Mouse (Mus musculus) midbrain, embryonic 14.5 days (tissue): ENCODE data around the gene Pcnx2. TPM values are rescaled to one million over a fixed set of nuclear protein-coding genes. Genes with fewer than 3 reads are reported as not detected.

ENCODE experiments used
- ATAC-seq: fragments of 200-750 bp; cut with Nextera tagmentation; 2 replicates; pipeline ENCODE4 v1.8.0; 2017; ENCODE audit warnings: moderate number of reproducible peaks, moderate library complexity; ENCODE audit not compliant: low FRiP score, low TSS enrichment
- DNase-seq: peaks from one replicate; pipeline ENCODE4 v3.0.0-alpha.2; 2015
- H3K27ac ChIP-seq: fragments of 300-500 bp; sonication (generic); replicated peaks from 2 replicates; pipeline ENCODE4 v1.5.1; 2014; ENCODE audit warnings: mild to moderate bottlenecking, low read depth, low read length, moderate library complexity
- H3K27me3 ChIP-seq: fragments of 300-500 bp; sonication (generic); 2 replicates; pipeline ENCODE4 v1.6.1; 2014; ENCODE audit warnings: low read length, control low read depth, mixed read lengths; ENCODE audit not compliant: control insufficient read depth, insufficient read depth
- H3K36me3 ChIP-seq: fragments of 300-500 bp; sonication (generic); 2 replicates; pipeline ENCODE4 v1.6.1; 2014; ENCODE audit warnings: low read length, control low read depth; ENCODE audit not compliant: control insufficient read depth, insufficient read depth
- H3K4me1 ChIP-seq: fragments of 300-500 bp; sonication (generic); 2 replicates; pipeline ENCODE4 v1.6.1; 2014; ENCODE audit warnings: mild to moderate bottlenecking, antibody characterized with exemption, low read length, control low read depth; ENCODE audit not compliant: control insufficient read depth, insufficient read depth
- H3K4me2 ChIP-seq: fragments of 300-500 bp; sonication (generic); 2 replicates; pipeline ENCODE4 v1.6.1; 2014; ENCODE audit warnings: mild to moderate bottlenecking, low read length, moderate library complexity
- H3K4me3 ChIP-seq: fragments of 300-500 bp; sonication (generic); replicated peaks from 2 replicates; pipeline ENCODE4 v1.5.1; 2014; ENCODE audit warnings: low read depth, low read length
- H3K9ac ChIP-seq: fragments of 300-500 bp; sonication (generic); replicated peaks from 2 replicates; pipeline ENCODE4 v1.6.1; 2014; ENCODE audit warnings: mild to moderate bottlenecking, low read length, moderate library complexity
- H3K9me3 ChIP-seq: fragments of 300-500 bp; sonication (generic); 2 replicates; pipeline ENCODE4 v1.6.1; 2016; ENCODE audit warnings: low read length, control low read depth, mixed read lengths; ENCODE audit not compliant: control insufficient read depth
- WGBS: fragments of 180-500 bp; shearing (Covaris S2); extraction: QIAGEN DNeasy Blood & Tissue Kit; methylation state at CpG from one replicate; pipeline ENCODE4 v1.1.7; 2014; 5-methylcytosine and 5-hydroxymethylcytosine counted together
- polyA plus RNA-seq: library from polyadenylated mRNA; unstranded; fragments of >200 nt; fragmentation: Nextera tagmentation; extraction: Ambion mirVana; gene quantifications from 2 replicates; pipeline ENCODE4 v1.2.1, GENCODE M21; 2014

Gene Pcnx2
- polyA plus RNA-seq, 1 experiment from 2014 or later: 3.9 TPM

DNA sequence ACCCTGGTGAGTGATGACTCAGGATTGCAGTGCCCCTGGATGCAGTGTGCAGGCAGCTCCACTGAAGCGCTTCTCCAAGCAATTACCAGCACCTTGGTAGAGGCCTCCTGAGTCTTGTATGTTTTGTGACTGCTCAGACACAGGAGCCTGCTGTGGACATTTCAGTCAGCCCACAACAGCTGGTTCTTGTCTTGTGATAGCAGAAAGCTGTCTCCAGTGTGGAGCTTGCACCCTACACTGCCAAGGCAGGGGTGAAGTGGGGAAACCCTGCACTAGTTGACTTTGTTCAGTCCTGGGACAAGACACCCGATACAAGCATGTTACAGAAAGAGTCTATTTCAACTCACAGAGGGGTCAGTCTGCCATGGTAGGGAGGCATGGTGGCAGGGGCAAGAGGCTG lies 102.8 kb downstream of the Pcnx2 start:
- H3K9ac ChIP-seq: no peak overlapping the region
- DNase-seq (no peak), ATAC-seq (no peak)
- no peak overlapping the region for H3K27ac ChIP-seq
- no peaks in the 10 kb centered on the region for H3K27me3 ChIP-seq
- H3K36me3 ChIP-seq: no peaks in the 10 kb centered on the region
- no peak overlapping the region for H3K4me3 ChIP-seq
- peaks cover 4% of the 10 kb centered on the region; the same call in 1 of the 2 replicates for H3K4me1 ChIP-seq
- no peak overlapping the region for H3K4me2 ChIP-seq
- no peaks in the 10 kb centered on the region for H3K9me3 ChIP-seq
- 93% methylated on average over 2 of the region's 2 CpGs for WGBS

- no peak overlapping the region for H3K27ac ChIP-seq
- H3K9ac ChIP-seq: no peak overlapping the region
- H3K9me3 ChIP-seq: no peaks in the 10 kb centered on the region
- H3K4me2 ChIP-seq: no peak overlapping the region
- no peaks in the 10 kb centered on the region for H3K36me3 ChIP-seq
- no peak for ATAC-seq
- H3K4me3 ChIP-seq: no peak overlapping the region
- 78% methylated on average over 9 of the region's 9 CpGs for WGBS
- H3K4me1 ChIP-seq: peaks cover 4% of the 10 kb centered on the region; the same call in 1 of the 2 replicates
- DNase-seq: no peak
- H3K27me3 ChIP-seq: no peaks in the 10 kb centered on the region
These were observed 105.2 kb downstream of the Pcnx2 start for GRCm38 (mm10) chr8:125792816-125793455.

DNA sequence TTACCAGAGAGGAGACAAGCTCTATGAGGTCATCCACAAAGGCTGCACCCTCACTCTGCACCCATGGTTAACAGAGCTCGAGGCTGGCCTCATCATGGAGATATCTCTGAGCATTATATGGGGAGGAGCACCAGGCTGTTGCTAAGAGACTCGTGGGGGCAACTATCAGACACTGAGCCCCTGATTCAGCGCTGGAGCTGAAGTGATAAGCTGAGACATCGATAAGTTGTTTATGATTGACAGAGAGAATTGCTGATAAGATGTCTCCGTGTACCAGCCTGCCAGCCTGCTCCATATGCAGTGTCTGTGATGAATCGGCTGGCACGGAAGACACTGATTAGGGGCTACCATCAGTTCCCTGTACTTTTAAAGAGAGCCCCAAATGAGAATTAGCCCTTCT lies 111.2 kb downstream of the Pcnx2 start:
- no peak overlapping the region; the same call in 1 of the 2 replicates for H3K27ac ChIP-seq
- peaks cover 11% of the 10 kb centered on the region; the same call in 1 of the 2 replicates for H3K4me1 ChIP-seq
- no peaks in the 10 kb centered on the region for H3K36me3 ChIP-seq
- H3K9ac ChIP-seq: no peak overlapping the region; the same call in 1 of the 2 replicates
- 63% methylated on average over 7 of the region's 7 CpGs for WGBS
- H3K9me3 ChIP-seq: no peaks in the 10 kb centered on the region
- no peaks in the 10 kb centered on the region for H3K27me3 ChIP-seq
- DNase-seq (no peak), ATAC-seq (no peak)
- no peak overlapping the region for H3K4me3 ChIP-seq
- H3K4me2 ChIP-seq: no peak overlapping the region

DNA sequence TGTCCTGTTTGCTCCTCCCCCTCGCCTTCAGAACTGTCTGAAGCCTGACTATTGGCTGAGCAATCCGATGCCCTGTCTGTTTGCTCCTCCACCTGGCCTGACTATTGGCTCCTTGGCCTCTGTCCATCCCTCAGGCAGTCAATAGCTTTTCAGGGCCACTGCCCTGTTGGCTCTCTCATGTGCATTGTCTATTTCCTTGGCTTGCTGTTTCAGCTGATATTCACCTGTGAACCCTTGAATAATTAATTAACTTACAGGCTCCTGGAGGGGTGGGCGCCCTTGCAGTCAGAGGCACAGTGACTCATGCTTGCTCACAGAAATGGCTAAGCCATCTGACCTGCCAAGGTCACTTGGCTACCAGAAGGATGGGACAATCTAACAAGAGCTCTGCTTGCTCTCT lies 116.0 kb downstream of the Pcnx2 start:
- H3K4me2 ChIP-seq: no peak overlapping the region
- no peak for ATAC-seq
- H3K27ac ChIP-seq: no peak overlapping the region
- no peaks in the 10 kb centered on the region for H3K9me3 ChIP-seq
- H3K27me3 ChIP-seq: no peaks in the 10 kb centered on the region
- no peak overlapping the region for H3K4me3 ChIP-seq
- H3K36me3 ChIP-seq: no peaks in the 10 kb centered on the region
- 0 out of 2 replicates have a peak, but pooled peaks cover 1% of the 10 kb centered on the region for H3K4me1 ChIP-seq
- 69% methylated on average over 3 of the region's 3 CpGs for WGBS
- no peak overlapping the region for H3K9ac ChIP-seq
- DNase-seq: no peak

DNA sequence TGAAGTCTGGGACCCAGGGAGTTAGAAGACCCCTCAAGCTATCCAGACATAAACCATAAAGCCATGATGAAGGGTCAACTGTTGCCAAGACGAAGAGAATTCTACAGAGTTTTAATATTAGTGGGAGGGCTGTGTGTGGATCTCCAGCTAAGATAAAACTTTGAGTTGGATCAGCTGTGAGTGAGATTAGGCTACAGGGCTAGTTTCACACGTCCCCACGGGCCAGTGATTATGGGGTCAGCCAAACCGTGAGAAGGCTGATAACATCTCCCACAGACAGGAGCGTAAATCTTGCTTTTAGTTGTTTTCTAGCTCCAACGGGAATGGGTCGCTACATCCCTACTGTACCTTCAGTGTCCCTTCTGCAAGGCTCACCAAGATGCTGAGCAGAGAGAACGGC lies 118.5 kb downstream of the Pcnx2 start:
- Histone ChIP-seq H3K9ac (no peak overlapping the region), H3K36me3 (no peaks in the 10 kb centered on the region), H3K27me3 (no peaks in the 10 kb centered on the region), H3K4me2 (no peak overlapping the region), H3K4me1 (no peaks in the 10 kb centered on the region), H3K9me3 (no peaks in the 10 kb centered on the region), H3K4me3 (no peak overlapping the region), H3K27ac (no peak overlapping the region)
- ATAC-seq: no peak
- DNase-seq: no peak
- 77% methylated on average over 8 of the region's 8 CpGs for WGBS

GRCm38 (mm10) chr8:125778919-125779318 lies 119.2 kb downstream of the Pcnx2 start:
- no peak overlapping the region for H3K27ac ChIP-seq
- H3K27me3 ChIP-seq: no peaks in the 10 kb centered on the region
- no peak overlapping the region for H3K4me3 ChIP-seq
- no peak overlapping the region for H3K9ac ChIP-seq
- ATAC-seq: no peak
- no peak overlapping the region for H3K4me2 ChIP-seq
- no peak for DNase-seq
- no peaks in the 10 kb centered on the region for H3K4me1 ChIP-seq
- no peaks in the 10 kb centered on the region for H3K9me3 ChIP-seq
- WGBS: 92% methylated on average over 5 of the region's 5 CpGs
- no peaks in the 10 kb centered on the region for H3K36me3 ChIP-seq

GRCm38 (mm10) chr8:125777478-125778164 lies 120.5 kb downstream of the Pcnx2 start:
- Histone ChIP-seq H3K27ac (no peak overlapping the region), H3K4me2 (no peak overlapping the region), H3K27me3 (no peaks in the 10 kb centered on the region), H3K9ac (no peak overlapping the region), H3K4me1 (no peaks in the 10 kb centered on the region), H3K9me3 (no peaks in the 10 kb centered on the region), H3K36me3 (peaks cover 6% of the 10 kb centered on the region; the same call in 1 of the 2 replicates), H3K4me3 (no peak overlapping the region)
- ATAC-seq (no peak), DNase-seq (no peak)
- 82% methylated on average over 12 of the region's 12 CpGs for WGBS

DNA sequence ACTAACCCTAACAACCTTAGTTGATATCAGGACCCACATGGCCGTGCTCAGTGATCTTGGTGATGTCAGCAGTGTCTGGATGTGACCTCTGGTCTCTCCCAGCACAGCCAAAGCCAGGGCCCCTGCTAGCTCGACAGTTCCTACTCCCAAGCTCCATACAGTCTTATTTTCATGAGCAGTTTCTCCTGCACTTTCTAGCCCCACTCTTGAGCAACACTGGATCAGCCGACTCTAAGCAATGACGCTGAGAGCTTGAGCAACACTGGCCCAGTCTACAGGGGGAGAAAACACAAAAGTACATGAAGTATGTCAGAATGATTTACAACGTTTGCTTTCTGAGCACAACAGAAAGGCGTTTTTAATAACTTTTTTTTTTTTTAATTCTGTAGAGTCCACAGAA lies 121.3 kb downstream of the Pcnx2 start:
- WGBS: 82% methylated on average over 6 of the region's 6 CpGs
- no peaks in the 10 kb centered on the region for H3K9me3 ChIP-seq

GRCm38 (mm10) chr8:125776314-125776713 lies 121.8 kb downstream of the Pcnx2 start:
- Histone ChIP-seq H3K9ac (no peak overlapping the region), H3K4me3 (no peak overlapping the region), H3K27me3 (no peaks in the 10 kb centered on the region), H3K4me2 (no peak overlapping the region), H3K36me3 (peaks cover 13% of the 10 kb centered on the region; the same call in 1 of the 2 replicates), H3K4me1 (no peaks in the 10 kb centered on the region), H3K27ac (no peak overlapping the region), H3K9me3 (no peaks in the 10 kb centered on the region)
- DNase-seq (no peak), ATAC-seq (no peak)
- 88% methylated on average over 3 of the region's 3 CpGs for WGBS

More for the DNA sequence above, 121.3 kb downstream of the Pcnx2 start:
- no peak overlapping the region for H3K4me3 ChIP-seq
- DNase-seq (no peak), ATAC-seq (no peak)
- H3K4me2 ChIP-seq: no peak overlapping the region
- peaks cover 9% of the 10 kb centered on the region; the same call in 1 of the 2 replicates for H3K36me3 ChIP-seq
- H3K4me1 ChIP-seq: no peaks in the 10 kb centered on the region
- H3K27ac ChIP-seq: no peak overlapping the region
- H3K9ac ChIP-seq: no peak overlapping the region
- H3K27me3 ChIP-seq: no peaks in the 10 kb centered on the region
